Mouse (Mus musculus): ENCODE measurements around the gene Rbfox1. TPM values are rescaled to one million over a fixed set of nuclear protein-coding genes. Genes with fewer than 3 reads are reported as not detected.
A peak's percentile ranks its signal among the peaks of the same experiment; 100 is the strongest.

The Rbfox1 gene
- polyA plus RNA-seq, 1 experiment from 2014 or later: 0.32 TPM

- 7% methylated on average over 12 of the region's 12 CpGs for WGBS (ENCODE audit: insufficient replicate concordance)
- no peaks in the 10 kb centered on the region for H3K9me3 ChIP-seq (replicated peaks)
- no peak for ATAC-seq (ENCODE audit: insufficient read depth)
- H3K4me2 ChIP-seq: peak overlapping the region; percentile 15
- no peaks in the 10 kb centered on the region for H3K27me3 ChIP-seq
- H3K27ac ChIP-seq (replicated peaks): no peak overlapping the region
- no peaks in the 10 kb centered on the region for H3K4me1 ChIP-seq (replicated peaks)
- no peak overlapping the region for H3K4me3 ChIP-seq (replicated peaks)
- no peaks in the 10 kb centered on the region for H3K36me3 ChIP-seq (replicated peaks)
- H3K9ac ChIP-seq: no peak overlapping the region
These were observed 1534.6 kb downstream of the Rbfox1 start for GRCm38 (mm10) chr16:7419655-7420281.

DNA sequence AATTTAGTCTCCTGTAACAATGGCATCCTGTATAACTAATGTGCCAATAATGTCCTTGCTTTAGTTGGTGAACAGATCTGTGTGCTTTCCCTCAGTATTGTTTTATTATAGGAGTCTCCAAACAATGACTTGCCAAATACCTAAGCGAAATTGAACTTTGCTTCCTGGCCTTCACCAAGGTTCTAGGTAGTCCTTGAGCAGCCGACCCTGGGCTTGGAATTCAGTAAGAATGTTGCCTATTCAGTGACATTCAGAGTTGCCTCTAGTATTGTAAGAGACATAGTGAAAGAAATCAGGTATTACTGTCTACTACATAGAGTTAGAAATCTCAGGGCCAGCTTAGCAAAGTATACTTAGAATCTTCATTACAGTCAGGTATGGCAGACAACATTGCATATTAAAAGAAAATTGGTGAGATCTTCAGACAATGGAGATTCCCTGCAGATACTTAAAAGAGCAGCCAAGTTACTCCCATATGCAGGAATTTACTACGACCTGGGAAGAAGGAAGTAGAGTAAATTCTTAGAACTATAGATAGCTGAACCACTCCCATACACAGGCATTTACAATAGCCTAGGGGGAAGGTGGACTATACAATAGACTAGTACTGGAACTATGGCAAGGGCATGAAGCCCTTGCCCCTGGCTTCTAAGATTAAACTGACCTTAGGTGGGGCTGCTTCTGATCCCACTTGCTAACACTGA lies 1540.4 kb downstream of the Rbfox1 start:
- Histone ChIP-seq H3K4me1 (replicated peaks) (no peaks in the 10 kb centered on the region), H3K27ac (replicated peaks) (no peak overlapping the region), H3K4me2 (no peak overlapping the region), H3K9ac (no peak overlapping the region), H3K4me3 (replicated peaks) (no peak overlapping the region), H3K36me3 (replicated peaks) (no peaks in the 10 kb centered on the region), H3K27me3 (no peaks in the 10 kb centered on the region), H3K9me3 (replicated peaks) (no peaks in the 10 kb centered on the region)
- WGBS (ENCODE audit: insufficient replicate concordance): 41% methylated on average over 3 of the region's 3 CpGs
- ATAC-seq (ENCODE audit: insufficient read depth): no peak

- H3K36me3 ChIP-seq (replicated peaks): no peaks in the 10 kb centered on the region
- H3K4me1 ChIP-seq (replicated peaks): no peaks in the 10 kb centered on the region
- H3K4me2 ChIP-seq: no peak overlapping the region
- H3K9ac ChIP-seq: no peak overlapping the region
- no peak overlapping the region for H3K4me3 ChIP-seq (replicated peaks)
- H3K27ac ChIP-seq (replicated peaks): no peak overlapping the region
- no peaks in the 10 kb centered on the region for H3K27me3 ChIP-seq
- no peak for ATAC-seq (ENCODE audit: insufficient read depth)
- no peaks in the 10 kb centered on the region for H3K9me3 ChIP-seq (replicated peaks)
- WGBS (ENCODE audit: insufficient replicate concordance): 66% methylated on average over 6 of the region's 6 CpGs
These were observed 1548.1 kb downstream of the Rbfox1 start for GRCm38 (mm10) chr16:7433296-7433695.

DNA sequence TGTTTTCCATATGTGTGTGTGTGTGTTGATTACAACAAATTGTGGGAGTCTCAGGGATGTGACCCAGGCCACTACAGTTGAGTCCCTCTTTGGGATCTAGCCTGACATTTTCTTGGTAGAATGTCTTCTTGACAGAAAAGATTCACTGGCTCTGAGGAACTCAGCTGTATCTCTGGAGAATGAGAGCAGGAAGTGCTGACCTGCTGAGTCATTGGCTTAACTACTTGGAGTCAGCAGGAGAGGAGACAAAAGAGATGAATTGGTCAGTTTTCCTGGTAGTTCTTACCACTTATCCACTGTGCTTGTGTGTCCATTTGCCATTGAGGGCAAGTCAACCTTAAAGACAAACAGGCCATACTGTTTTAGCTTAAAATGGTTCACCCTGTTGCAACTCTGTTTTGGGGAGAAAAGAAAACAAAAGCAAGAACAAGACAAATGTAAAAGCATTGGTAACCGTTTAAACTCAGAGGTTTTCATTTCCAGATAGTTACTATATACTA lies 1561.7 kb downstream of the Rbfox1 start:
- Histone ChIP-seq H3K4me3 (replicated peaks) (no peak overlapping the region), H3K9me3 (replicated peaks) (no peaks in the 10 kb centered on the region), H3K9ac (no peak overlapping the region), H3K4me2 (no peak overlapping the region), H3K27ac (replicated peaks) (no peak overlapping the region), H3K27me3 (no peaks in the 10 kb centered on the region), H3K36me3 (replicated peaks) (no peaks in the 10 kb centered on the region), H3K4me1 (replicated peaks) (no peaks in the 10 kb centered on the region)
- WGBS (ENCODE audit: insufficient replicate concordance): 64% methylated on average over 1 of the region's 1 CpGs
- no peak for ATAC-seq (ENCODE audit: insufficient read depth)

- no peaks in the 10 kb centered on the region for H3K4me1 ChIP-seq (replicated peaks)
- no peak for ATAC-seq (ENCODE audit: insufficient read depth)
- no peak overlapping the region for H3K4me2 ChIP-seq
- no peak overlapping the region for H3K4me3 ChIP-seq (replicated peaks)
- 53% methylated on average over 8 of the region's 8 CpGs for WGBS (ENCODE audit: insufficient replicate concordance)
- no peak overlapping the region for H3K27ac ChIP-seq (replicated peaks)
- no peaks in the 10 kb centered on the region for H3K27me3 ChIP-seq
- H3K9me3 ChIP-seq (replicated peaks): no peaks in the 10 kb centered on the region
- H3K9ac ChIP-seq: no peak overlapping the region
- no peaks in the 10 kb centered on the region for H3K36me3 ChIP-seq (replicated peaks)
These were observed 1562.8 kb downstream of the Rbfox1 start for GRCm38 (mm10) chr16:7447718-7448649.

DNA sequence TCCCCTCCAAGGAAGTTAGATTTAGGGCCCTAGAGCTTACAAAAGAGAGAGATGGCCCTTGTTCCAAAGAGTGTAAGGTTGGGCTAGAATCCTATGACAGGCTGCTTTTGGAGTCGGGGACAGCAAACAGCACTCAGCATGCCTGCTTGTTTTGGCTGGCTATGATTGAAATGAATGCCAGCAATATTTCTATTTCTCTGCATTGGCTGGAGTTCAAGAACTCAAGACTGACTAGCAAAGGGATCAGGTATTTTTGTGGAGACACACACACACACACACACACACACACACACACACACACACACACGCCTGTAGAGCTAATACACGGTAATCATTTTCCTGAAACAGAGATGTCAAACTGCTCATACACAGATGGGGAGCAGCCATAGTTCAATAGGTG lies 1566.0 kb downstream of the Rbfox1 start:
- Histone ChIP-seq H3K9me3 (replicated peaks) (no peaks in the 10 kb centered on the region), H3K27ac (replicated peaks) (no peak overlapping the region), H3K4me2 (no peak overlapping the region), H3K4me3 (replicated peaks) (no peak overlapping the region), H3K27me3 (no peaks in the 10 kb centered on the region), H3K9ac (no peak overlapping the region), H3K36me3 (replicated peaks) (no peaks in the 10 kb centered on the region), H3K4me1 (replicated peaks) (no peaks in the 10 kb centered on the region)
- ATAC-seq (ENCODE audit: insufficient read depth): no peak
- WGBS (ENCODE audit: insufficient replicate concordance): 60% methylated on average over 3 of the region's 3 CpGs

DNA sequence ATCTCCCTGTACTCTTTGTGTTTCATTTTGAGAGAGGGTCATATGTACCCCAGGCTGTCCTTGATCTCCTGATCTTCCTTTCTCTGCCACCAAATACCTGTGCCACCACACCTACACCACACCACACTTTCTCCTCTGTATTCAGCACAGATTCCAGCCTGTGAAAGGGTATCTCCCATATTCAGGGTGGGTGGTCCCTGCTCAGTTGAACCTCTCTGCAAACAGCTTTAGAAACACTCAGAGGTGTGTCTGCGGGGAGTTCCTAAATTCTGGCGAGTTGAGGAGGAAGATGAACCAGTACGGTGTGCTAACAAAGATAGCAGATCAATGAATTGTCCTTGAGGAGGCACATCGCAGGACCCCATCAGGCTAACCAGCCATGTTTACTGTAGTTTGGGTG lies 1572.4 kb downstream of the Rbfox1 start:
- H3K9ac ChIP-seq: no peak overlapping the region
- 60% methylated on average over 4 of the region's 4 CpGs for WGBS (ENCODE audit: insufficient replicate concordance)

More for the DNA sequence above, 1572.4 kb downstream of the Rbfox1 start:
- Histone ChIP-seq H3K4me2 (no peak overlapping the region), H3K9me3 (replicated peaks) (no peaks in the 10 kb centered on the region), H3K36me3 (replicated peaks) (no peaks in the 10 kb centered on the region), H3K4me3 (replicated peaks) (no peak overlapping the region), H3K27ac (replicated peaks) (no peak overlapping the region), H3K27me3 (no peaks in the 10 kb centered on the region), H3K4me1 (replicated peaks) (no peaks in the 10 kb centered on the region)
- ATAC-seq (ENCODE audit: insufficient read depth): no peak

Data from liver, embryonic 15.5 days (tissue).